Mouse (Mus musculus) CD8-positive naive resting alpha-beta T cell, adult 2 months (primary cell): ENCODE measurements around the gene Alkbh2.

Experiments
- DNase-seq, 2 experiments: peaks; one replicate each; pipeline ENCODE4 v3.0.0; 2022; ENCODE audit warnings: low read depth in 2 of 2, low spot score in 2 of 2

Alkbh2 gene

DNA sequence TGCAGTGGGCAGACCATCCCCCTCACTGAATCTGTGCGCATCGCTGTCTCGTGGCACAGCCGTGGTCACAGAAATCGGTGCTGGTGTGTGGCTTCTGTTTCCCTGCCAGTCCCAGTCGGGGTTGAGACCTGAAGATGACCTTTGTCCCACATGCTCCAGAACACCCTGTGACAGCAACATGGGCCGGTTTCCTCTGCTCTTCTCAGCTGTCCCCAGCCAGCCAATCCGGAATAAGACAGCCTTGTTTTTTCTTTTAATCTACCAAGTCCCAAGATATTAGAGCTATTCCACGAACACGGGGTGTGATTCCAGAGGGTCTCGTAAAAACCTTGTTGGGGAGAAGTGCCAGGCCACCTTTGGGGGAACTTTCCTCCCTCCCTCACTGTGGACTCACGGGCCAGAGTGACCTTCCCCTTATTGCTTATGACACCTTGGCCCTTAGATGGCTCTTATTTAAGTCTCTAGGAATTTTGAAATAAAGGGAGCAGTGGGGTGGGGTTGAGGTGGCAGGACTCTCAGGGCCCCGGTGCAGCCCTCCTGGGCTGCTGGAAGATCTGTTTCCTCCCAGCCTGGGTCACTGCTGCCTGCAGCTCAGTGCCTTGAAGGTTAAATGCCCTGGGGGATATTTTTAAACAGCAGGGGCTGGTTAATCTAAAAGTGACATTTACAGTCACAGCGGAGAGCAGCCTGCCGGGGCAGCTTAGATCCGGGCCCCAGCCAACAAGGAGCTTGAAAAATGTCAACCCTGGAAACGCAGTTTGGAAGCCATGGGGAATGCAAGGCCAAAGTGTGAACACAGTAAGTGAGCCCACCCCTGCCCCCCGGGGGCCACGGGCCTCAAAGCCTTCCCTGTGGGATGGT is 18.2 kb upstream of the Alkbh2 start, which contains the start of gene Acacb:
Gene Acacb (plus strand): TSS at position 508 of the 861 bp plus-strand sequence.
- DNase-seq, result no peak

DNA sequence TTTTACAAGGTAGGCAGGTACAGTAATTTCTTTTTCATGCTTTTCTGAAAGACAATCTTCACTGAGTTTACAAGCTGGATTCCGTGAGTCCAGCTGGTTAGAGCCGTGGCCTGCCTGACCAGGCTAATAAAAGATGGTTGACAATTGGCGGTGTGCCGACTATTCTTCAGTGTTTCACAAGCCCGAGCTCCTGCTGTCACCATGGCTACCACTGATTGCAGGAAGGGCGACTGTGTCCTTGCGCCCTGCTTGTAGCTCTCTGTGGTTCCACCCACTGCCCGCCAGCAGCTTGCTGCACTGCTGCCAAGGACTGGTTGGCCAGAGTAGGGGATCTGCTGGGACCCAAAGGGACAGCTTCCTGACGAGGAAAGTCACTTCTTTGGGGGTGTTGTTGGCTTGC is 11.2 kb upstream of the Alkbh2 start:
- DNase-seq, result no peak

GRCm38 (mm10) chr5:114138277-114139164 is 10.5 kb upstream of the Alkbh2 start:
- DNase-seq, result no peak

DNA sequence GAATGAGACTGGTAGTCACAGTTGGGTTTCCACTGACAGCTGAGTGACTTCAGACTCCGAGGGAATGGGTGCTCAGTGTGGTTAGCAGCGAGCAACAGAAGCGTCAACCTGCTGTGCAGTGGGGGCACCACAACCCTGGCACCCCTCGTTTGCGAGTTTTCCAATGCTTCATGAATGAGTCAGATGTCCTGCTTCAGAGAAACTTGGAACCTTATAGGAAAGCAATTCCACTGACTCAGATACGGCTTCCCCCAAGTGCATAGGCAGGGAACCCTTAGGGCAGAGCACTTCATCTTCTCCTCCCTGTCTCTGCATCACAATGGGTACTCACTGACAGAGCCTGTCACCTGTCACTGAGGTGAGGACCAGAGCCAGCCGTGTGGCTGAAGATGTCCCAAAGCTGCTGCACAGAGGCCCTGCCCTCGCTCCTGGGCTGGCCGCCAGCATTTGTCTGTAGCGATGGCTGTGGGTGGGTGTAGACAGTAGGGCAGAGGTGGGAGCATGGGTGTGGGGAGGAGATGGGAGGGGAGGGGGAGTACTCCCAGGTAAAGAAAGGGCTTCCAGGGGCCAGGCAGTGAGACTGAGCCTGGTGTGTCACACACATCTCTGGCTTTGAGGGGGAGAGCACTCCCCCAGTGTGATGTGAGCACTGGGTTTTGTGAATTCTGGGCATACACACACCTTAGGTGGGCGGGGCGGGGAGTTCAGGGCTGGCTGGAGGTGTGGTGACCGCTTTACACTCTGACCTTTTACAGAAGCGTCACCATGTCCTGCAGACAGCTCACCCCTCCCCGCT is 9.7 kb upstream of the Alkbh2 start:
- no peak for DNase-seq

GRCm38 (mm10) chr5:114135516-114135915 is 7.5 kb upstream of the Alkbh2 start:
- DNase-seq, result no peak

DNA sequence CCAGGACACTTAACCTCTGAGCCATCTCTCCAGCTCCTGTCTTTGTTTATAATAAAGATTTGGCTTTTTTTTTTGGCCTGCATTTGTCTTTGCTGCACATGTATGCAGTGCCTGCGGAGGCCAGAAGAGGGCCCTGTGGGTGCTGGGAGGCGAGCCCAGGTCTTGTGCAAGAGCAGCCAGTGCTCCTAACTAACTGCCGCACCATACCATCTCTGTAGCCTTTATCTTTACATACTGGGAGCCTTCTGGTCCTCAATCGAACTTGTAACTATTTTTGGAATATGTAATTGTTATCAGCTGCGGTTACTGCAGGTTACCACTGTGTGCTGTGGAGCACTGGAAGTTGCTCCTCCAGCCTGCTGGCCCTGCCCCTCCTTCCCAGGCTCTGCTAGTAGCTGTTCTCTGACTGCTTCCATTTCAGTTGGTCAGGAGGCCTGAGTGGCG is 6.1 kb upstream of the Alkbh2 start:
- peak in 1 of 2 experiments; percentile 11 for DNase-seq

GRCm38 (mm10) chr5:114132841-114133240 is 4.8 kb upstream of the Alkbh2 start:
- no peak for DNase-seq

DNA sequence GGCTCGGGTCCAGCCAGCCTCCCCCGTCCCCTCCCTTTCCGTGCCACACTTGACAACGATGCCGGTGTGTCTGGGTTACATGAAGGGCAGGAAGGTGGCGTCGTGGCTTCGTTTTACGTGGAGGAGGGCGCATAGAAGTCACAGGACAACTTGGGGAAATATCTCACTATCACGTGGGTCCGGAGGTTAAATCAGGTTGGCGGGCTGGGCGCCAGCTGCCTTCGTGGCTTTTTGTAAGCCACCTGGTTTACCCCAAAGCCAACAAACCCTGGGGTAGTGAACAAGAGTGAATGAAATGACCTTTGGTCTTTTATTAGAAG is 3.5 kb upstream of the Alkbh2 start:
- DNase-seq, result peak; percentile 65 to 76

DNA sequence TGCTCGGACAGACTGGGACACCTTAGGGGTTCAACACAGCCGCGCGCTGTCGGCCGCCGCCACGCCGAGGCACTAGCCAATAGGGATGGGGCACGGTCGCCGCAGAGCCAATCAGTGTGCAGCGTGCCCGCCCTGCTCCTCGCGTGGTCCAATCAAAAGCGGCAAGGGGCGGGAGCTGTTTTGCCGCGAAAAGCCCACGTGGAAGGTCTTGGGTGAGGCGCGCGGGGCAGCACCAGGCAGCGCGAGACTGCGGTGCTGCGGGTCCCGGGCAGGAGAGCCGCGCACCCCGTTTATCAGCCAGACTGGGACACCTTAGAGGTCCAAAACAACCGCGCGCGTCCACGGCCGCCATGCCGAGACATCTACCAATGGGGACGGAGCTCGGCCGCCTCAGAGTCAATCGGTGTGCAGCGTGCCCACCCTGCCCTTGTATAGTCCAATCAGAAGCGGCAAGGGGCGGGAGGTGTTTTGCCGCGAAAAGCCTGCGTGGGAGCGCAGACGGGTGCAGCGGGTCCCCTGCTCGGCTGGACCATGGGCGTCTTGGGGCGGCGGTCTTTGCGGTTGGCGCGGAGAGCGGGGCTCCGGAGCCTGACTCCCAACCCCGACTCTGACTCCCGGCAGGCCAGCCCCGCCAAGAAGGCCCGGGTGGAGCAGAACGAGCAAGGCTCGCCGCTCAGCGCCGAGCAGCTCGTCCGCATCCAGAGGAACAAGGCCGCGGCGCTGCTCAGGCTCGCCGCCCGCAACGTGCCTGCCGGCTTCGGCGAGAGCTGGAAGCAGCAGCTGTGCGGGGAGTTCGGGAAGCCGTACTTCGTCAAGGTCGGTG is 2.9 kb upstream of the Alkbh2 start:
- peak; percentile 90 to 93 for DNase-seq

- DNase-seq, result peak; percentile 53 to 77
Observed at GRCm38 (mm10) chr5:114130211-114130605, 2.2 kb upstream of the Alkbh2 start, which contains the start of gene Ung. Ung (plus strand) TSS chr5:114130386.

- no peak for DNase-seq
Observed at GRCm38 (mm10) chr5:114129550-114130210, 1.7 kb upstream of the Alkbh2 start.

- no peak for DNase-seq
Observed at GRCm38 (mm10) chr5:114126499-114127244, 1.3 kb downstream of the Alkbh2 start.

DNA sequence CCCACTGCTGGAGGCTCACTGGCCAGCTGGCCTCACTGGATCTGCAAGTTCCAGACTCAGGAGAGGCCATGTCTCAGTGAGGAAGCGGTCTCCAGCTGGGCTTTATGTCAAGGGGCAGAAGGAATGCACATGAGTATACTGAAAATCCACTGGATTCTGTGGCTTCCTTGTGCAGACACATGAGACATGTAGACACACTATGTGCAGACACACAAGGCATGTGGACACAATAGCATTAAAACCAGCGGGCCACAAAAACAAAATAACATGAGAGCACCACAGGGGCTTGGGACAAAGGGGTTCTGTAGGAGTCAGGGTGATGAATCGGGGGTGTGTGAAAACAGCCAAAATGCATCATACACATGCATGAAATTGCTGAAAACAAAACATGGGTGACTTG is 2.0 kb downstream of the Alkbh2 start:
- no peak for DNase-seq

DNA sequence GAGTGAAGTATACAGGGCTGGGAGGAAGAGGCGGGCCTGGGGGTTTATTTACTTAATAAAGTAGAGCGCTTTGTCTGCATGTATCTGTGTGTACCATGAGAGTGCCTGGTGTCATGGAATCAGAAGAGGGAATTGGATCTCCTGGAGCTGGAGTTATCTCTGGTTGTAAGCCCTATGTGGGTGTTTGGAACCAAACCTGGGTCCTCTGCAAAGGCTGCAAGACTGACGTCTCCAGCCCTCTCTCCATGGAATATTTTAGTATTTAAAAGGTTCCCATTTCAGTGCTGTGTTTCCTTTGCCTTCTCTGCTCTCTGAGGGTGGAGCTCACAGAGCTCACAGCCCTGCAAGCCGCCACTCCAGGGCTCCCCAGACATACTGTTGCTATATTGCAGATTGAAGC is 8.2 kb downstream of the Alkbh2 start:
- DNase-seq, result no peak

DNA sequence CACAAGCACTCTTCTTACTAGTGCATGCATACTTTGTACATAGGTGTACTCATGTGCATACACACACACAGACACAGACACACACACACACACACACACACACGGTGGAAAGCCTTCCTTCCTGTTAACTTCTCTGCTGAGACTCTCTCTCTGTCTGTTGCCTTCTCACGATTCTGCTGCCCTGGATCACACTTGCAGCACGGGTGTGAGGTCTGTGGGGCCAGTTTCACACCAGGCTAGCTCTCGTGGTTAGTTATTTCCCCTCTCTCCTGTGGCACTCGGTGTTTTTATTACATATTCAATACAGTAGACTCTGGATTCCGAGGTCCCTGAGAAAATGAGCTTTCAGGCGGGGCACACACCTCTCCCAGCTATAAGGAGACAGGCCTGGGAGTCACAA is 11.4 kb downstream of the Alkbh2 start:
- DNase-seq, result no peak

DNA sequence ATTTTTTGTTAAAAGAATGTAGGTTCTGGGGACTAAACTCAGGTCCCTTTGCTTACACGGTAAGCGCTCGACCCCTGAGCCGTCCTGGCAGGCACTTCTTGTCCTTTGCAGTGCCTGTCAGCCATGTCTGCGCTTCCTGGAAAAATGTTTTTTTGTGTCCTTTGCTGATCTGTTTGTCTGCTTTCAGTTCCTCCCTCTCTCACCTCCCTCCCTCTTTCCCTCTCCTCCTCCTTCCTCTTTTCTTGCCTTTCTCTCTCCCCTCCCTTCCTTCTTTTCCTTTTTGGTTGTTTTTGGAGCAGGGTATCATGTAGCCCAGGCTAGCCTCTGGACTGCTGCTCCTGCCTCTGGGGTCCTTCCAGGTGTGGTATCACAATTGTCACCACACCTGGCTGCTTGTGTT is 13.0 kb downstream of the Alkbh2 start:
- no peak for DNase-seq

DNA sequence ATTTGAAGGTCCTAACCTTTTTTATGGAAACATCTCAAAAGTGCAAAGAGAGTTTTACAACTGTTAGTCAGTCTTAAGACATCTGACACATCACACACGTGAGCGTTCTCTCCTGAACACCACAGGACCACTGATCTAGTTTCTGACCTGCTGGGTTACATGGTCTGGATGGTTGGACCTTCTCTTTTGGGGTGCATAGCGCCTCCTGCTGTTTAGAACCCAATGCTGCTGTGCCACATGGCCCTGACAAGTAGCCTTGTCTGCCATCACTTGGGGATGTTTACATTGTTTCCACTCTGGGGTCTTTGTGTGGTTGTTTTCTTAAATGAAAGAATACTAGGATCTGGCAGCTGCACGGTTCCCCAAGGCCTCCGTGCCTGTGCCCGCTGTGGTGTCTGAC is 14.7 kb downstream of the Alkbh2 start:
- DNase-seq, result no peak

GRCm38 (mm10) chr5:114106391-114106935 is 21.6 kb downstream of the Alkbh2 start:
- no peak for DNase-seq

GRCm38 (mm10) chr5:114102807-114103206 is 25.2 kb downstream of the Alkbh2 start:
- no peak for DNase-seq
